Mouse (Mus musculus): ENCODE measurements around the gene Myl7. TPM values are rescaled to one million over a fixed set of nuclear protein-coding genes. Genes with fewer than 3 reads are reported as not detected.

Myl7 gene
- 0.30 TPM in 1 of 2 replicates, not detected in the other for polyA plus RNA-seq (2012; rRNA removed)

GRCm38 (mm10) chr11:5898531-5898930, at the start of gene Myl7:
TSS of gene Myl7 (minus strand) at chr11:5898782.

GRCm38 (mm10) chr11:5877921-5878526, 20.6 kb downstream of the Myl7 start, which contains the start of gene Pold2:
TSS of gene Pold2 (minus strand) at chr11:5878292.

GRCm38 (mm10) chr11:5861678-5862393, 36.7 kb downstream of the Myl7 start, which contains the start of gene Aebp1:
TSS of gene Aebp1 (plus strand) at chr11:5861947.

Other genes starting within 250 kb of the Myl7 start
- 270 and 800 TPM in 2 replicates for gene Mrps24, start 183.1 kb downstream of the Myl7 start, polyA plus RNA-seq (2012; rRNA removed)
- 32.5 and 35.5 TPM in 2 replicates for gene Urgcp, start 136.4 kb downstream of the Myl7 start, polyA plus RNA-seq (2012; rRNA removed)
- 88.1 and 97.6 TPM in 2 replicates for gene Dbnl, start 110.3 kb downstream of the Myl7 start, polyA plus RNA-seq (2012; rRNA removed)
- gene Pgam2, start 95.0 kb downstream of the Myl7 start, polyA plus RNA-seq (2012; rRNA removed), result 0.41 and 0.60 TPM in 2 replicates
- gene Polm, start 60.8 kb downstream of the Myl7 start, polyA plus RNA-seq (2012; rRNA removed), result 47.9 and 50.9 TPM in 2 replicates
- gene Aebp1, start 36.8 kb downstream of the Myl7 start, polyA plus RNA-seq (2012; rRNA removed), result 591 and 654 TPM in 2 replicates
- 236 and 430 TPM in 2 replicates for gene Pold2, start 20.5 kb downstream of the Myl7 start, polyA plus RNA-seq (2012; rRNA removed)
- gene Gck, start 51.3 kb upstream of the Myl7 start, polyA plus RNA-seq (2012; rRNA removed), result 2.8 and 3.7 TPM in 2 replicates
- gene Ykt6, start 56.9 kb upstream of the Myl7 start, polyA plus RNA-seq (2012; rRNA removed), result 67.8 and 75.0 TPM in 2 replicates
- 4.3 and 4.9 TPM in 2 replicates for gene Camk2b, start 167.6 kb upstream of the Myl7 start, polyA plus RNA-seq (2012; rRNA removed)